Mouse (Mus musculus) olfactory bulb, adult 2 months (tissue): ENCODE data around the gene Olfr286.

Experiments used
- CTCF ChIP-seq: fragments of 200-500 bp; IDR thresholded peaks from 2 replicates; pipeline ENCODE4 v1.5.1; 2012; ENCODE audit warnings: low read depth, mild to moderate bottlenecking, low read length, moderate library complexity; ENCODE audit not compliant: insufficient read depth
- POLR2A ChIP-seq: fragments of 200-500 bp; IDR thresholded peaks from 2 replicates; pipeline ENCODE4 v1.6.1; 2012; ENCODE audit warnings: mild to moderate bottlenecking, low read depth, low read length, moderate library complexity; ENCODE audit not compliant: insufficient read depth

GRCm38 (mm10) chr15:98213336-98213870, 20.8 kb downstream of the Olfr286 start:
- no peak for TF ChIP-seq CTCF
- no peak for TF ChIP-seq POLR2A
